Comparison of ENCODE assay signal across 8 mouse cellular contexts in the genomic region with DNA sequence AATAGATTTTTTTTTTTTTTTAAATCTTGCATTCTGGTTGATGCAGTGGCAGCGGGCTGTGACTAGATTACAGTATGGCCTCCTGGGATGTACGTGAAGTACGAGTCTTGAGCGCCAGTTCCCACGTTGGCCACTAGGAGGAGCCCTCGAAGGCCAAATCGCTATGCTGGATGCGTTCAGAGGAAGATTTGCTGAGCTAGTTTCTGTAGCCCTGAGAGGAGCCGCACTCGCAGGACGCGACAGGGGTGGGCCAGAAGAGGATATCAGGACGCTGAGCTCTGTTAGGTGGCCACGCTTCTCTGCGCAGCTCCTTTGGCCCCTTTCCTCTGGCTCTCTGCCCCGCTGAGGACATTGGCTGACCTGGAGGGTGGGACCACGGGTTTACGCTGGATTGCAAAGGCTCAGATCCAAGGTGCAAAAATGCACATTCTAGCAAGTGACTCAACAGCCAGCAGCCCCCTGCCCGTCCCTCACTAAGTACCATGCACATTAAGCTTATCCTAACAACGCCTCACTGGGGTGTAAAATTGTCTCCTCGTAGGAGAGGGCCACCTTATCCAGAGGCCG. TPM values are rescaled to one million over a fixed set of nuclear protein-coding genes. Genes with fewer than 3 reads are reported as not detected.
DNase-seq lines count a peak whose midpoint lies in the region; ATAC-seq and TF ChIP-seq lines count a peak whose summit lies in the region.

No protein-coding gene starts in this region.

- no peaks in the 10 kb centered on the region for H3K27me3 ChIP-seq in embryonic facial prominence, embryonic 15.5 days
- H3K27me3 ChIP-seq in heart, embryonic 10.5 days (ENCODE audit: insufficient read depth, poor library complexity, severe bottlenecking) = peaks cover 42% of the 10 kb centered on the region
- no peaks in the 10 kb centered on the region for H3K27me3 ChIP-seq in kidney, embryonic 14.5 days (ENCODE audit: control insufficient read depth, insufficient read depth, low read length)
- H3K27me3 ChIP-seq in limb, embryonic 15.5 days = peaks cover 11% of the 10 kb centered on the region; the same call in 1 of the 2 replicates
- H3K27me3 ChIP-seq in midbrain, postnatal 0 days (ENCODE audit: insufficient read depth, low read length) = no peaks in the 10 kb centered on the region

- DNase-seq in B cell, adult 2 months = peak; percentile 90 to 92
- DNase-seq in heart, embryonic 10.5 days (ENCODE audit: low spot score) = peak; percentile 88
- DNase-seq in midbrain, postnatal 0 days (ENCODE audit: low spot score) = peak; percentile 94
- DNase-seq in spleen, postnatal 10 days (ENCODE audit: low spot score in 2 of 2) = peak; percentile 76 to 89

- H3K4me1 ChIP-seq in bone marrow macrophage, adult 2 months (ENCODE audit: control insufficient read depth, insufficient read depth, low read length) = peaks cover 6% of the 10 kb centered on the region
- no peaks in the 10 kb centered on the region for H3K4me1 ChIP-seq in embryonic facial prominence, embryonic 15.5 days
- H3K4me1 ChIP-seq in heart, embryonic 10.5 days = peaks cover 20% of the 10 kb centered on the region
- H3K4me1 ChIP-seq in kidney, embryonic 14.5 days (ENCODE audit: control insufficient read depth, insufficient read depth, low read length) = no peaks in the 10 kb centered on the region
- H3K4me1 ChIP-seq in limb, embryonic 15.5 days = peaks cover 4% of the 10 kb centered on the region
- no peaks in the 10 kb centered on the region for H3K4me1 ChIP-seq in midbrain, postnatal 0 days (ENCODE audit: insufficient read depth, low read length)

- no peaks in the 10 kb centered on the region for H3K9me3 ChIP-seq in embryonic facial prominence, embryonic 15.5 days (replicated peaks)
- no peaks in the 10 kb centered on the region for H3K9me3 ChIP-seq in heart, embryonic 10.5 days
- 0 out of 2 replicates have a peak, but pooled peaks cover 3% of the 10 kb centered on the region for H3K9me3 ChIP-seq in kidney, embryonic 14.5 days (ENCODE audit: control insufficient read depth, low read length)
- H3K9me3 ChIP-seq in limb, embryonic 15.5 days = no peaks in the 10 kb centered on the region
- no peaks in the 10 kb centered on the region for H3K9me3 ChIP-seq in midbrain, postnatal 0 days (ENCODE audit: low read length)

- 13% methylated on average over 22 of the region's 22 CpGs for WGBS in embryonic facial prominence, embryonic 15.5 days
- WGBS in heart, embryonic 10.5 days = 8% methylated on average over 22 of the region's 22 CpGs
- 4% methylated on average over 22 of the region's 22 CpGs for WGBS in kidney, embryonic 14.5 days
- 8% methylated on average over 22 of the region's 22 CpGs for WGBS in limb, embryonic 15.5 days
- WGBS in midbrain, postnatal 0 days = 7% methylated on average over 22 of the region's 22 CpGs

- peak overlapping the region; percentile 56 for H3K4me2 ChIP-seq in embryonic facial prominence, embryonic 15.5 days (replicated peaks)
- peak overlapping the region; percentile 37 for H3K4me2 ChIP-seq in kidney, embryonic 14.5 days (replicated peaks; ENCODE audit: low read depth, low read length)
- peak overlapping the region; percentile 62 for H3K4me2 ChIP-seq in limb, embryonic 15.5 days
- H3K4me2 ChIP-seq in midbrain, postnatal 0 days (ENCODE audit: low read depth, low read length, poor library complexity, severe bottlenecking) = peak overlapping the region; percentile 70

- TF ChIP-seq CTCF in bone marrow macrophage, adult 2 months (IDR thresholded peaks at IDR 0.05; ENCODE audit: low read depth, low read length) = peak; percentile 94
- peak; percentile 98 for TF ChIP-seq CTCF in midbrain, postnatal 0 days (IDR thresholded peaks at IDR 0.05)

- H3K9ac ChIP-seq in embryonic facial prominence, embryonic 15.5 days = no peak overlapping the region; the same call in 1 of the 2 replicates
- H3K9ac ChIP-seq in kidney, embryonic 14.5 days (ENCODE audit: low read depth, low read length) = peak overlapping the region; percentile 19; the same call in 1 of the 2 replicates
- 0 out of 2 replicates have a peak overlapping the region, but pooled peaks have one; percentile 26 for H3K9ac ChIP-seq in limb, embryonic 15.5 days
- peak overlapping the region; percentile 54; the same call in 1 of the 2 replicates for H3K9ac ChIP-seq in midbrain, postnatal 0 days (replicated peaks; ENCODE audit: low read length, poor library complexity, severe bottlenecking)

- no peak for TF ChIP-seq POLR2A in bone marrow macrophage, adult 2 months (IDR thresholded peaks at IDR 0.05; ENCODE audit: borderline replicate concordance, low read depth, low read length)

- H3K4me3 ChIP-seq in bone marrow macrophage, adult 2 months (ENCODE audit: insufficient read depth, low read length) = peak overlapping the region; percentile 57
- H3K4me3 ChIP-seq in embryonic facial prominence, embryonic 15.5 days (replicated peaks) = peak overlapping the region; percentile 30
- peak overlapping the region; percentile 55 for H3K4me3 ChIP-seq in heart, embryonic 10.5 days
- peak overlapping the region; percentile 16; the same call in 1 of the 2 replicates for H3K4me3 ChIP-seq in kidney, embryonic 14.5 days (ENCODE audit: low read length)
- H3K4me3 ChIP-seq in limb, embryonic 15.5 days = peak overlapping the region; percentile 31
- H3K4me3 ChIP-seq in midbrain, postnatal 0 days (ENCODE audit: low read depth, low read length) = peak overlapping the region; percentile 28

- peak overlapping the region; percentile 35; the same call in 1 of the 2 replicates for H3K27ac ChIP-seq in bone marrow macrophage, adult 2 months (ENCODE audit: insufficient read depth, low read depth, low read length)
- no peak overlapping the region for H3K27ac ChIP-seq in embryonic facial prominence, embryonic 15.5 days (replicated peaks)
- H3K27ac ChIP-seq in heart, embryonic 10.5 days = peak overlapping the region; percentile 47; the same call in 1 of the 2 replicates
- H3K27ac ChIP-seq in kidney, embryonic 14.5 days (ENCODE audit: low read depth, low read length) = no peak overlapping the region
- no peak overlapping the region for H3K27ac ChIP-seq in limb, embryonic 15.5 days
- H3K27ac ChIP-seq in midbrain, postnatal 0 days (ENCODE audit: low read depth, low read length) = peak overlapping the region; percentile 43; the same call in 1 of the 2 replicates

- ATAC-seq in embryonic facial prominence, embryonic 15.5 days (ENCODE audit: insufficient number of reproducible peaks, low FRiP score, low TSS enrichment, low read depth) = peak; percentile 63; the same call in 1 of the 2 replicates
- ATAC-seq in kidney, embryonic 14.5 days (ENCODE audit: low FRiP score, low TSS enrichment) = peak; percentile 82
- ATAC-seq in limb, embryonic 15.5 days (ENCODE audit: insufficient number of reproducible peaks, low FRiP score, low TSS enrichment, low read depth) = no peak
- ATAC-seq in midbrain, postnatal 0 days (ENCODE audit: low FRiP score) = peak; percentile 86

- no peaks in the 10 kb centered on the region for H3K36me3 ChIP-seq in embryonic facial prominence, embryonic 15.5 days
- no peaks in the 10 kb centered on the region for H3K36me3 ChIP-seq in heart, embryonic 10.5 days
- no peaks in the 10 kb centered on the region for H3K36me3 ChIP-seq in kidney, embryonic 14.5 days (ENCODE audit: control insufficient read depth, insufficient read depth, low read length)
- H3K36me3 ChIP-seq in limb, embryonic 15.5 days = no peaks in the 10 kb centered on the region
- no peaks in the 10 kb centered on the region for H3K36me3 ChIP-seq in midbrain, postnatal 0 days (ENCODE audit: insufficient read depth, low read length)

RNA-seq across cellular contexts. Expression of gene Hnf4a, which starts 28.4 kb away (rescaled TPM):
- not detected in 2 replicates for polyA plus RNA-seq in bone marrow macrophage, adult 2 months (2012; ENCODE audit: insufficient read depth, insufficient read length, missing spikeins)
- polyA plus RNA-seq in embryonic facial prominence, embryonic 15.5 days (2015; fragmentation: Nextera tagmentation; extraction: Ambion mirVana) = not detected in 2 replicates
- polyA plus RNA-seq in heart, embryonic 10.5 days (2016; fragmentation: Nextera tagmentation; extraction: Ambion mirVana) = 0.02 and 4.4 TPM in 2 replicates
- polyA plus RNA-seq in kidney, embryonic 14.5 days (2014; fragmentation: Nextera tagmentation; extraction: Ambion mirVana) = 6.0 and 10.7 TPM in 2 replicates
- polyA plus RNA-seq in limb, embryonic 15.5 days (2015; fragmentation: Nextera tagmentation; extraction: Ambion mirVana) = 0.04 and 0.06 TPM in 2 replicates
- not detected in 2 replicates for total RNA-seq in midbrain, postnatal 0 days (2014; rRNA removed)
- not detected in 2 replicates for polyA plus RNA-seq in midbrain, postnatal 0 days (2015; fragmentation: Nextera tagmentation; extraction: Ambion mirVana)

RNA-seq across cellular contexts. Expression of gene R3hdml, which starts 42.9 kb away (rescaled TPM):
- not detected in 2 replicates for polyA plus RNA-seq in bone marrow macrophage, adult 2 months (2012; ENCODE audit: insufficient read depth, insufficient read length, missing spikeins)
- polyA plus RNA-seq in embryonic facial prominence, embryonic 15.5 days (2015; fragmentation: Nextera tagmentation; extraction: Ambion mirVana) = 0.30 and 0.35 TPM in 2 replicates
- polyA plus RNA-seq in heart, embryonic 10.5 days (2016; fragmentation: Nextera tagmentation; extraction: Ambion mirVana) = 0.20 TPM in 1 of 2 replicates, not detected in the other
- polyA plus RNA-seq in kidney, embryonic 14.5 days (2014; fragmentation: Nextera tagmentation; extraction: Ambion mirVana) = 26.3 and 29.5 TPM in 2 replicates
- 0.27 and 0.48 TPM in 2 replicates for polyA plus RNA-seq in limb, embryonic 15.5 days (2015; fragmentation: Nextera tagmentation; extraction: Ambion mirVana)
- 0.38 TPM in 2 replicates for total RNA-seq in midbrain, postnatal 0 days (2014; rRNA removed)
- polyA plus RNA-seq in midbrain, postnatal 0 days (2015; fragmentation: Nextera tagmentation; extraction: Ambion mirVana) = 0.21 and 0.70 TPM in 2 replicates

Comparison
In these comparisons a context has a peak if more than half of its experiments do, and no peak if none do; other contexts are left out.
1. H3K27ac ChIP-seq: peak in bone marrow macrophage, adult 2 months (single experiment), heart, embryonic 10.5 days (single experiment) and midbrain, postnatal 0 days (single experiment); none in embryonic facial prominence, embryonic 15.5 days (single experiment), kidney, embryonic 14.5 days (single experiment) and limb, embryonic 15.5 days (single experiment).
2. RNA of gene R3hdml, which starts 42.9 kb away (polyA plus RNA-seq): 26.3 to 29.5 TPM in kidney, embryonic 14.5 days; 0.21 to 0.70 TPM in midbrain, postnatal 0 days, 0.30 to 0.35 TPM in embryonic facial prominence, embryonic 15.5 days, 0.27 to 0.48 TPM in limb, embryonic 15.5 days, 0.20 TPM in heart, embryonic 10.5 days and not detected in bone marrow macrophage, adult 2 months; every median in the first group is over 10 times any median in the second.
3. Peak in every context shown above with its lines, with median percentiles within 50 percentile points of each other: DNase-seq, H3K4me3 ChIP-seq and H3K4me2 ChIP-seq.